In the genomic region with DNA sequence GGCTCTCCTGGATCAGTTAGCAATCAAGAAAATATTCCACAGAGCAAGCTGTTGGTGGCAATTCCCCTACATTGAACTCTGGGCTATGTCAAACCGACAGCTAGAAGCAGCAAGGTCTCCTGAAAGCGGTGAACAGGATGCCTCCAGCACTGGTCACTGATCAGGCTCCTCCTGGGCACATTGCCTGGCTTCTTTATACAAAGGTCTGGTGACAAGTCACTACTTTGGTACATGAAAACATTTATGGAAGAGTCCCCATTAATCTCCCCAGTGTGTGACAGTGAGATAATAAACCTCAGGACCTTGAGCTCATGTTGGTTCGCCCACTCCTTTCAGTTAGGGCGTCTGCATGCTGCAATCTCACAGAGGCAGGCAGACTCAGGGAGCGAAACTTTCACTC, we compare ENCODE assay signal across 15 mouse cellular contexts. TPM values are rescaled to one million over a fixed set of nuclear protein-coding genes. Genes with fewer than 3 reads are reported as not detected.
DNase-seq lines count a peak whose midpoint lies in the region; ATAC-seq and TF ChIP-seq lines count a peak whose summit lies in the region.
"Had no signal": no experiment of that assay in that cellular context is flagged by ENCODE, and none has a peak within 500 bp of the region (broad histone marks: within the 10 kb centered on the region; RNA-seq: fewer than 3 reads in every experiment).

No protein-coding gene starts in this region.

- TF ChIP-seq RAD21 in MEL (IDR thresholded peaks at IDR 0.05; ENCODE audit: low read depth, low read length) = no peak

- no peaks in the 10 kb centered on the region for H3K9me3 ChIP-seq in MEL (replicated peaks; ENCODE audit: insufficient read depth, low read length)
- H3K9me3 ChIP-seq in kidney, embryonic 16.5 days (ENCODE audit: low read length) = no peaks in the 10 kb centered on the region
- H3K9me3 ChIP-seq: embryonic facial prominence, embryonic 15.5 days; limb, embryonic 15.5 days had no signal

- no peaks in the 10 kb centered on the region; the same call in none of the 2 replicates for H3K4me1 ChIP-seq in heart, adult 2 months (ENCODE audit: control insufficient read depth, insufficient read depth, low read length)
- H3K4me1 ChIP-seq in MEL (ENCODE audit: control insufficient read depth in 1 of 2, insufficient read depth in 2 of 2, low read length in 2 of 2) = 0 out of 4 replicates have a peak, but pooled peaks cover 0 to 3% of the 10 kb centered on the region in 2 experiments
- H3K4me1 ChIP-seq in kidney, embryonic 16.5 days (ENCODE audit: insufficient read depth, low read length) = peaks cover 9% of the 10 kb centered on the region
- H3K4me1 ChIP-seq: embryonic facial prominence, embryonic 15.5 days; limb, embryonic 15.5 days had no signal

- intact Hi-C loops in heart, adult 2 months (cut with DNase I) = no loop called here
- intact Hi-C loops in heart, postnatal 25 days (cut with DNase I) = loop anchor here (5.0 kb wide), 1 partner anchor 42 kb away; a partner anchor contains a TSS

- no peak overlapping the region for H3K4me3 ChIP-seq in heart, adult 2 months
- H3K4me3 ChIP-seq in MEL (ENCODE audit: control insufficient read depth in 1 of 2, insufficient read depth in 1 of 2, low read depth in 2 of 2, low read length in 2 of 2) = no peak overlapping the region
- H3K4me3 ChIP-seq in kidney, embryonic 16.5 days (ENCODE audit: low read length) = no peak overlapping the region
- H3K4me3 ChIP-seq: embryonic facial prominence, embryonic 15.5 days; limb, embryonic 15.5 days had no signal

- no peaks in the 10 kb centered on the region for H3K27me3 ChIP-seq in heart, adult 2 months (ENCODE audit: control insufficient read depth, insufficient read depth, low read length)
- no peaks in the 10 kb centered on the region for H3K27me3 ChIP-seq in MEL (ENCODE audit: control insufficient read depth in 1 of 2, insufficient read depth in 2 of 2, low read length in 2 of 2)
- H3K27me3 ChIP-seq in kidney, embryonic 16.5 days (ENCODE audit: insufficient read depth, low read length) = no peaks in the 10 kb centered on the region
- H3K27me3 ChIP-seq: embryonic facial prominence, embryonic 15.5 days; limb, embryonic 15.5 days had no signal

- no peak overlapping the region for H3K9ac ChIP-seq in heart, adult 2 months (ENCODE audit: low read depth, low read length)
- H3K9ac ChIP-seq in MEL (ENCODE audit: control insufficient read depth, low read depth, low read length, poor library complexity, severe bottlenecking) = no peak overlapping the region
- H3K9ac ChIP-seq in kidney, embryonic 16.5 days (replicated peaks; ENCODE audit: low read length) = no peak overlapping the region
- H3K9ac ChIP-seq: embryonic facial prominence, embryonic 15.5 days; limb, embryonic 15.5 days had no signal

- TF ChIP-seq POLR2A in heart, adult 2 months (IDR thresholded peaks at IDR 0.05; ENCODE audit: insufficient read depth, low read depth, low read length) = no peak
- no peak for TF ChIP-seq POLR2A in MEL (IDR thresholded peaks at IDR 0.05; ENCODE audit: control insufficient read depth in 1 of 2, insufficient read depth in 1 of 2, low read depth in 1 of 2, low read length in 2 of 2, poor library complexity in 1 of 2)

- peak overlapping the region; percentile 33 for H3K27ac ChIP-seq in heart, adult 2 months
- H3K27ac ChIP-seq in MEL (ENCODE audit: control insufficient read depth, low read depth, low read length) = no peak overlapping the region
- H3K27ac ChIP-seq in kidney, embryonic 16.5 days (ENCODE audit: low read length) = peak overlapping the region; percentile 22; the same call in 1 of the 2 replicates
- H3K27ac ChIP-seq: embryonic facial prominence, embryonic 15.5 days; limb, embryonic 15.5 days had no signal

- 68% methylated on average over 5 of the region's 5 CpGs for WGBS in heart, adult 2 months
- 46% methylated on average over 5 of the region's 5 CpGs for WGBS in kidney, embryonic 16.5 days

- TF ChIP-seq CTCF in heart, adult 2 months (IDR thresholded peaks at IDR 0.05) = no peak
- no peak for TF ChIP-seq CTCF in MEL (IDR thresholded peaks at IDR 0.05 in 2 of 3, conservative IDR thresholded peaks at IDR 0.05 in 1 of 3; ENCODE audit: control insufficient read depth in 1 of 3, insufficient read depth in 1 of 3, low read depth in 2 of 3, low read length in 3 of 3, poor library complexity in 1 of 3, severe bottlenecking in 1 of 3)

- no peaks in the 10 kb centered on the region for H3K79me2 ChIP-seq in heart, adult 2 months (replicated peaks; ENCODE audit: control insufficient read depth, insufficient read depth, low read length)
- no peaks in the 10 kb centered on the region for H3K79me2 ChIP-seq in MEL (ENCODE audit: control insufficient read depth, insufficient read depth, low read length, poor library complexity)

- TF ChIP-seq EP300 in heart, adult 2 months (IDR thresholded peaks at IDR 0.05; ENCODE audit: insufficient read depth, low read depth, low read length) = no peak
- peak; percentile 34 to 67; a peak in 3 of 4 replicates for TF ChIP-seq EP300 in MEL (IDR thresholded peaks at IDR 0.05; ENCODE audit: low read depth in 1 of 2, low read length in 2 of 2)

- no peaks in the 10 kb centered on the region for H3K36me3 ChIP-seq in heart, adult 2 months (ENCODE audit: control insufficient read depth, insufficient read depth, low read length)
- H3K36me3 ChIP-seq in MEL (ENCODE audit: control insufficient read depth in 1 of 2, insufficient read depth in 2 of 2, low read length in 2 of 2) = no peaks in the 10 kb centered on the region
- H3K36me3 ChIP-seq in kidney, embryonic 16.5 days (ENCODE audit: insufficient read depth, low read length) = no peaks in the 10 kb centered on the region
- H3K36me3 ChIP-seq: embryonic facial prominence, embryonic 15.5 days; limb, embryonic 15.5 days had no signal

- no peak for ATAC-seq in kidney, embryonic 16.5 days (ENCODE audit: low FRiP score, low TSS enrichment)
- ATAC-seq: Patski had no signal

- DNase-seq in heart, adult 2 months = no peak
- DNase-seq in heart, postnatal 25 days (ENCODE audit: low spot score) = no peak
- peak; percentile 45 for DNase-seq in MEL (ENCODE audit: low read depth, low spot score)
- DNase-seq in lung, postnatal 10 days = peak; percentile 66
- DNase-seq in testis, postnatal 10 days (ENCODE audit: low spot score) = no peak
- DNase-seq in left cerebral cortex, adult 9 months (ENCODE audit: low spot score in 2 of 2) = no peak
- no peak for DNase-seq in frontal cortex, postnatal 25 days (ENCODE audit: low spot score in 2 of 2)
- DNase-seq: cerebellum, postnatal 10 days had no signal

- H3K4me2 ChIP-seq in kidney, embryonic 16.5 days (replicated peaks; ENCODE audit: low read depth, low read length) = no peak overlapping the region
- H3K4me2 ChIP-seq: embryonic facial prominence, embryonic 15.5 days; limb, embryonic 15.5 days had no signal

TF ChIP-seq in MEL, 35 proteins besides CTCF, POLR2A, EP300 and RAD21:
- no peak for TF ChIP-seq TBP (IDR thresholded peaks at IDR 0.05; ENCODE audit: low read depth, low read length)
- TF ChIP-seq CHD2 (IDR thresholded peaks at IDR 0.05; ENCODE audit: low read length) = no peak
- TF ChIP-seq POLR2AphosphoS5 (IDR thresholded peaks at IDR 0.05; ENCODE audit: borderline replicate concordance, low read depth, low read length) = no peak
- 0 out of 2 replicates have a peak, but pooled peaks have one; percentile 10 for TF ChIP-seq GATA1 (IDR thresholded peaks at IDR 0.05; ENCODE audit: low read depth, low read length)
- TF ChIP-seq ETS1 (IDR thresholded peaks at IDR 0.05; ENCODE audit: low read depth, low read length) = no peak
- TF ChIP-seq MYB (IDR thresholded peaks at IDR 0.05; ENCODE audit: low read depth, low read length) = no peak
- peak; percentile 24; the same call in 1 of the 2 replicates for TF ChIP-seq TCF12 (IDR thresholded peaks at IDR 0.05; ENCODE audit: low read depth, low read length)
- TF ChIP-seq RCOR1 (IDR thresholded peaks at IDR 0.05; ENCODE audit: low read depth, low read length) = no peak
- TF ChIP-seq TAL1 (IDR thresholded peaks at IDR 0.05; ENCODE audit: low read length) = peak; percentile 60
- no peak for TF ChIP-seq HCFC1 (IDR thresholded peaks at IDR 0.05; ENCODE audit: low read depth, low read length)
- no peak for TF ChIP-seq KAT2A (conservative IDR thresholded peaks at IDR 0.05; ENCODE audit: low read depth, low read length)
- TF ChIP-seq USF1 (IDR thresholded peaks at IDR 0.05; ENCODE audit: low read depth, low read length) = no peak

RNA-seq across cellular contexts. Expression of a gene that starts 22.6 kb away (rescaled TPM):
- 1,000 to 10,000 TPM; 2,754 to 3,232 TPM for total RNA-seq in heart, adult 2 months (2021)
- 2,197 and 2,972 TPM in 2 replicates for polyA plus RNA-seq in heart, adult 2 months (2012; rRNA removed)
- total RNA-seq in heart, postnatal 25 days (2021) = 1,000 to 10,000 TPM; 2,652 to 2,667 TPM
- not detected in 2 replicates for total RNA-seq in MEL (2012; rRNA removed)
- not detected for polyA plus RNA-seq in MEL (2012; ENCODE audit: insufficient read depth in 1 of 2, insufficient read length in 2 of 2, low read depth in 1 of 2, low replicate concordance in 2 of 2, missing spikeins in 1 of 2)
- 945 and 1,022 TPM in 2 replicates for polyA plus RNA-seq in kidney, embryonic 16.5 days (2015; fragmentation: Nextera tagmentation; extraction: Ambion mirVana)

RNA-seq across cellular contexts. Expression of a gene that starts 41.0 kb away (rescaled TPM):
- total RNA-seq in heart, adult 2 months (2021) = 10 to 100 TPM; 21.5 to 23.6 TPM
- polyA plus RNA-seq in heart, adult 2 months (2012; rRNA removed) = 32.4 and 46.9 TPM in 2 replicates
- 10 to 100 TPM; 26.3 to 32.4 TPM for total RNA-seq in heart, postnatal 25 days (2021)
- not detected in 2 replicates for total RNA-seq in MEL (2012; rRNA removed)
- not detected for polyA plus RNA-seq in MEL (2012; ENCODE audit: insufficient read depth in 1 of 2, insufficient read length in 2 of 2, low read depth in 1 of 2, low replicate concordance in 2 of 2, missing spikeins in 1 of 2)
- polyA plus RNA-seq in kidney, embryonic 16.5 days (2015; fragmentation: Nextera tagmentation; extraction: Ambion mirVana) = 25.2 and 29.4 TPM in 2 replicates
- polyA plus RNA-seq: Patski had no signal

RNA-seq across cellular contexts. Expression of a gene that starts 57.5 kb away (rescaled TPM):
- total RNA-seq in heart, adult 2 months (2021) = under 1 TPM; 0.09 to 0.39 TPM
- 0.50 and 1.0 TPM in 2 replicates for polyA plus RNA-seq in heart, adult 2 months (2012; rRNA removed)
- total RNA-seq in heart, postnatal 25 days (2021) = under 1 TPM in 1 of 2 experiments, not detected in 1; 0.08 TPM
- not detected in 2 replicates for total RNA-seq in MEL (2012; rRNA removed)
- not detected for polyA plus RNA-seq in MEL (2012; ENCODE audit: insufficient read depth in 1 of 2, insufficient read length in 2 of 2, low read depth in 1 of 2, low replicate concordance in 2 of 2, missing spikeins in 1 of 2)
- polyA plus RNA-seq in kidney, embryonic 16.5 days (2015; fragmentation: Nextera tagmentation; extraction: Ambion mirVana) = 0.27 TPM in 2 replicates
- polyA plus RNA-seq: brain, embryonic 14.5 days; heart, embryonic 14.5 days; limb, embryonic 15.5 days; Patski; small intestine, adult 2 months had no signal

Comparison
In these comparisons a context has a peak if more than half of its experiments do, and no peak if none do; other contexts are left out.
1. DNase-seq: peak in MEL (single experiment) and lung, postnatal 10 days (single experiment); none in heart, adult 2 months (0 of 2), heart, postnatal 25 days (single experiment), testis, postnatal 10 days (single experiment), left cerebral cortex, adult 9 months (0 of 2) and frontal cortex, postnatal 25 days (0 of 2).
2. RNA of a gene that starts 22.6 kb away (total RNA-seq): 2,754 to 3,232 TPM in heart, adult 2 months and 2,652 to 2,667 TPM in heart, postnatal 25 days; not detected in MEL; every median in the first group is over 1,000 times any median in the second.
3. RNA of a gene that starts 41.0 kb away (total RNA-seq): 26.3 to 32.4 TPM in heart, postnatal 25 days and 21.5 to 23.6 TPM in heart, adult 2 months; not detected in MEL; every median in the first group is over 10 times any median in the second.